Mouse (Mus musculus) liver, embryonic 11.5 days (tissue): Measurements from ENCODE around the gene Npepps. TPM values are rescaled to one million over a fixed set of nuclear protein-coding genes. Genes with fewer than 3 reads are reported as not detected.

Experiments used
- ATAC-seq: fragments of 200-750 bp; cut with Nextera tagmentation; replicated peaks from 2 replicates; pipeline ENCODE4 v1.8.0; 2017; ENCODE audit warnings: moderate number of reproducible peaks, mild to moderate bottlenecking, moderate TSS enrichment, moderate library complexity; ENCODE audit not compliant: low FRiP score
- DNase-seq: peaks from one replicate; pipeline ENCODE4 v3.0.0-alpha.2; 2017; ENCODE audit warnings: low spot score
- H3K27ac ChIP-seq: fragments of 300-500 bp; sonication (generic); 2 replicates; pipeline ENCODE4 v1.5.1; 2014; ENCODE audit warnings: mild to moderate bottlenecking, low read depth, low read length, control low read depth
- H3K27me3 ChIP-seq: fragments of 300-500 bp; sonication (generic); replicated peaks from 2 replicates; pipeline ENCODE4 v1.6.1; 2014; ENCODE audit warnings: low read length, mixed read lengths; ENCODE audit not compliant: control insufficient read depth, insufficient read depth
- H3K36me3 ChIP-seq: fragments of 300-500 bp; sonication (generic); 2 replicates; pipeline ENCODE4 v1.6.1; 2014; ENCODE audit warnings: mild to moderate bottlenecking, low read length, moderate library complexity, mixed read lengths; ENCODE audit not compliant: control insufficient read depth, insufficient read depth
- H3K4me1 ChIP-seq: fragments of 300-500 bp; sonication (generic); replicated peaks from 2 replicates; pipeline ENCODE4 v1.6.1; 2014; ENCODE audit warnings: low read length, mixed read lengths; ENCODE audit not compliant: control insufficient read depth, insufficient read depth
- H3K4me2 ChIP-seq: fragments of 300-500 bp; sonication (generic); 2 replicates; pipeline ENCODE4 v1.6.1; 2014; ENCODE audit warnings: mild to moderate bottlenecking, control low read depth, moderate library complexity
- H3K4me3 ChIP-seq: fragments of 300-500 bp; sonication (generic); 2 replicates; pipeline ENCODE4 v1.5.1; 2014; ENCODE audit warnings: low read depth, low read length, control low read depth
- H3K9ac ChIP-seq: fragments of 300-500 bp; sonication (generic); 2 replicates; pipeline ENCODE4 v1.6.1; 2014; ENCODE audit warnings: low read depth, low read length, control low read depth
- H3K9me3 ChIP-seq: fragments of 300-500 bp; sonication (generic); 2 replicates; pipeline ENCODE4 v1.6.1; 2016; ENCODE audit warnings: low read length, inconsistent platforms, mixed read lengths; ENCODE audit not compliant: control insufficient read depth
- WGBS: fragments of 180-500 bp; shearing (Covaris S2); extraction: QIAGEN DNeasy Blood & Tissue Kit; methylation state at CpG from one replicate; pipeline ENCODE4 v1.1.7; 2014; 5-methylcytosine and 5-hydroxymethylcytosine counted together
- polyA plus RNA-seq: library from polyadenylated mRNA; unstranded; fragments of >200 nt; fragmentation: Nextera tagmentation; extraction: Ambion mirVana; gene quantifications from 2 replicates; pipeline ENCODE4 v1.2.1, GENCODE M21; 2014

Npepps gene
- polyA plus RNA-seq, 1 experiment from 2014 or later, result 60.2 TPM

DNA sequence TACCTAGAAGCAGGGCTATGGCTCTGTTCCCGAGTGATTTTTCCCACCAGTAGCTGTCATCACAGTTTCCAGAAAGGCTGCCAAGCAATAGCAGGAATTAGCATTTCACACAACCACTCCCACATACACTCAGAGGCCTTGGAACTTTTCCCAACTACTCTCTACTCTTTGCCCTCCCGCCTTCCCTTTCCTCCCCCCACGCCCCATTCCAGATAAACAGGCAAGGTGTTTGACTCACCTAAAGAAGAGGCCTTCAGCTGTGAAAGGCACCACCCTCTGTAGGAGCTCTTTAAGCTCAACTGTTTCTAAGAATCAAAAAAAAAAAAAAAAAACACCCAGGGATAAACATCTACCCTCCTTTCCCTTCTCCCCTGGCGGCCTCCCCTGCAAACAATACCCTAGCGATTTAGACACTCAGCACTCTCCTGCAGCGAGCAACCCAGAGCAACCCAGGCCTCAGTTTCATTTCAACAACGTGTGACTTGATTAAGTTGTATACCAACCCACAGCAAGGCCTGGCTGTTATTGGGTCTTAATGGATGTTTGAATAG is 21.9 kb upstream of the Npepps start:
- 52% methylated on average over 7 of the region's 7 CpGs for WGBS
- Histone ChIP-seq H3K9me3 (no peaks in the 10 kb centered on the region), H3K4me1 (no peaks in the 10 kb centered on the region), H3K36me3 (no peaks in the 10 kb centered on the region), H3K9ac (no peak overlapping the region), H3K27ac (no peak overlapping the region), H3K27me3 (no peaks in the 10 kb centered on the region), H3K4me2 (no peak overlapping the region), H3K4me3 (no peak overlapping the region)
- DNase-seq, result no peak
- ATAC-seq, result no peak

DNA sequence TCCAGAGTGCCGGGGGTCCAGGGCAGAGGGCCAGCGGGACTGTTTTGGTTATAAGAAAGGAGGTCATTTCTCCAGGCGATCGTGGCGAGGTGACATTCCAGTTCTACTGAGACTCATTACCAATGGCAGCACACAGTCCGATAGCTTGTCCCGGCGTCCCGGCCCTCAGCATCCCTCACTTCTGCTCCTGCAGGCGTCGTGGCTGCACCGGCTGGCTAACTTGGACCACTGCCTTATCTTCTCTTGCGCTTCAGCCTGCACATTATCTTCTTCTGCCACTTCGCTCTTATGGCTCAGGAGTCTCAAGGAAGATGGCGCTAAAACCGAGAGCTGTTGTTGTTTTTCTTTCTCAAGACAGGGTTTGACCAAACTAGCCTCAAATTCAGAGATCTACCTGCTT is 21.0 kb upstream of the Npepps start:
- 79% methylated on average over 16 of the region's 16 CpGs for WGBS
- no peak overlapping the region for H3K4me3 ChIP-seq
- H3K27ac ChIP-seq, result no peak overlapping the region

DNA sequence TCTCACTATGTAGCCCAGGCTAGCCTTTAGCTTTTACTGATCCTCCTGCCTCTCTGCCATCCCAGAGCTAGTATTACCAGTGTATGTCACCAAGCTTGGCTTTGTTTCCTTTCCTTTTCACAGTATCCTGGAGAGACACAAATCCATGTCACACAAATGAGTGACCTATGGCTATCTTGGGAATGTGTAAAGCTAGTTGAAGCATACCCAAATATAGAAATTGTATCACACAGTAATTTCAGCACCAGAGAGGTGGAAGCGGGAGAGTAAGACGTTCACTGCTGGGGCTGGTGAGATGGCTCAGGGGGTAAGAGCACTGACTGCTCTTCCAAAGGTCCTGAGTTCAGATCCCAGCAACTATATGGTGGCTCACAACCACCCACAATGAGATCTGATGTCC is 19.5 kb upstream of the Npepps start:
- 91% methylated on average over 2 of the region's 2 CpGs for WGBS
- ATAC-seq (no peak), DNase-seq (no peak)
- Histone ChIP-seq H3K4me2 (no peak overlapping the region), H3K36me3 (no peaks in the 10 kb centered on the region), H3K4me1 (no peaks in the 10 kb centered on the region), H3K4me3 (no peak overlapping the region), H3K9me3 (no peaks in the 10 kb centered on the region), H3K9ac (no peak overlapping the region), H3K27me3 (no peaks in the 10 kb centered on the region), H3K27ac (no peak overlapping the region)

More for the DNA sequence above, 21.0 kb upstream of the Npepps start:
- Histone ChIP-seq H3K9ac (no peak overlapping the region), H3K36me3 (no peaks in the 10 kb centered on the region), H3K4me1 (no peaks in the 10 kb centered on the region), H3K27me3 (no peaks in the 10 kb centered on the region), H3K4me2 (no peak overlapping the region), H3K9me3 (no peaks in the 10 kb centered on the region)
- DNase-seq, result no peak
- no peak for ATAC-seq

DNA sequence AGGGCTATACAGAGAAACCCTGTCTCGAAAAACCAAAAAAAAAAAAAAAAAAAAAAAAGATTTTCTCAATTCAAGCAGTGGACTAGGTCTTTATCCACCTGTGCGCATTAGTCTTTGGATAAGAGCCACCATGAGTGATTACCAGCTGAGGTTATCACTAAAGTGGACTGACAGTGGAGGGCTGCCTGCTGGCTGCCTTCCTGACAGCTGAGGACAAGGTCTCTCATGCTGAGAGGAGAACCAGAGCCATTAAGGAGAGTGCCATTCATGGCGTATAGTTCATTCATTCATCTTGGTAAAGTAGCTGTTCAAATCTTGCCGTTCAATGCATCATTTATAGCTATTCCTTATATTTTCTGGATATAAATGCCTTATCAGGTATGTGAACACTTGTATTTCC is 16.1 kb upstream of the Npepps start:
- Histone ChIP-seq H3K9ac (no peak overlapping the region), H3K27me3 (no peaks in the 10 kb centered on the region), H3K36me3 (no peaks in the 10 kb centered on the region), H3K4me1 (no peaks in the 10 kb centered on the region), H3K4me3 (no peak overlapping the region), H3K9me3 (no peaks in the 10 kb centered on the region), H3K27ac (no peak overlapping the region), H3K4me2 (no peak overlapping the region)
- WGBS, result 78% methylated on average over 3 of the region's 4 CpGs
- DNase-seq (no peak), ATAC-seq (no peak)

DNA sequence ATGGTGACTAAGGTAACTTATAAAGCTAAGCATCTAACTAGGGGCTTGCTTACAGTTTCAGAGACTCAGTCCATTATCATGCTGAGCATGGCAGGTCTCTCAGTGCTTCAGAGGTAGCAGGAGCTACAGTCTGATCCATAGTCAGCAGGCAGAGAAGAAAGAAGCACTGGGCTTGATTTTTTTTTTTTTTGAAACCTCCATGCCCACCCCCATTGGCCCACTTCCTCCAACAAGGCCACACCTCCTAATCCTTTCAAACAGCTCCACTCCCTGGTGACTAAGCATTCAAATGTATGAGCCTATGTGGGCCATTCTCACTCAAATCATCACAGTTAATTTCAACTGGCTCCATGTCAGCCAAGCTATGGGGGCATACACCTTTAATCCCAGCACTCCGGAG is 12.3 kb upstream of the Npepps start:
- no peak overlapping the region for H3K9ac ChIP-seq
- H3K4me3 ChIP-seq, result no peak overlapping the region
- WGBS, result 89% methylated on average over 1 of the region's 1 CpGs
- no peak for ATAC-seq
- no peak overlapping the region for H3K27ac ChIP-seq
- no peak overlapping the region for H3K4me2 ChIP-seq
- no peaks in the 10 kb centered on the region for H3K27me3 ChIP-seq
- H3K4me1 ChIP-seq, result no peaks in the 10 kb centered on the region
- DNase-seq, result no peak
- H3K9me3 ChIP-seq, result no peaks in the 10 kb centered on the region
- H3K36me3 ChIP-seq, result no peaks in the 10 kb centered on the region

DNA sequence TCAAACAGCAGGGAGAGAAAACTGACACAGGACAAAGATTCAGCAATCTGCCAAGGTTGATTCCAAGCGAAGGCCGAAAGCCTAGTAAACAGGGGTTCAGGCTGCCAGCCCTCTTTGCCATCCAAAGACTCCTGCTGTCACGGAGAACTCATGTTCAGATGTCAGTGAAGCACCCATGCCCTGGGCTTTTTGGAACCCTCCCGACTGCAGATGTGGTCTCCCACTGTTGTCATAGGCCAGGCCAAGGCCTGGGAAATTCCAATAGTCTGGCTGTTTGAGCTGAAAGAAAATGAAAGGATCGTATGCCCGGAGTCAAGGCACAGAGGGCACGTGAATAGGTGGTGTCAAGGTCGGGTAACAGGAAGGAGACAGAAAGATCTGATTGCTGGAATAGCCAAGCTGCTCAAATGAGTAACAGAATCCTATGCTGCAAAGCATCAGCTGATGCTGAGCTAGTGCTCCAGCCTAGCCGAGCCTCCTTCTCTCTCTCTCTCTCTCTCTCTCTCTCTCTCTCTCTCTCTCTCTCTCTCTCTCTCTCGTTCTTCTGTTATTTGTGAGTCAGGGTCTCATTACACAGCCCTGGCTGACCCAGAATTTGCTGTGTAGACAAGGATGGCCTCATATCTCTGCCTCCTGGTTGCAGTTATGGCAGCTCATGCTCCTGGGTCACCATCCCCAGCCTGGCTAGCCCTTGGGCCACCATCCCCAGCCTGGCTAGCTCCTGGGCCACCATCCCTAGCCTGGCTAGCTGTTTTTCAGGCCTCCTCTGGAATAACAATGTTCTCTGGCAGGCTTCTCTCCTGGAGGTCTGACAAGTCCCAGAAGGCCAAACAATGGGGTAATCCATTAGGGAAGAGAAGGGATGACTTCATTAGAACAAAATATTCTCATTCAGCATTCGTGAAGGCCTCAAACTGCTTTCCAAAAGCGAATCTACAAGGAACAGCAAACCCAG is 9.1 kb upstream of the Npepps start:
- ATAC-seq, result no peak
- 64% methylated on average over 12 of the region's 12 CpGs for WGBS
- Histone ChIP-seq H3K9me3 (no peaks in the 10 kb centered on the region), H3K36me3 (no peaks in the 10 kb centered on the region), H3K4me3 (no peak overlapping the region), H3K4me2 (no peak overlapping the region), H3K27ac (no peak overlapping the region), H3K4me1 (no peaks in the 10 kb centered on the region), H3K9ac (no peak overlapping the region), H3K27me3 (no peaks in the 10 kb centered on the region)
- no peak for DNase-seq

DNA sequence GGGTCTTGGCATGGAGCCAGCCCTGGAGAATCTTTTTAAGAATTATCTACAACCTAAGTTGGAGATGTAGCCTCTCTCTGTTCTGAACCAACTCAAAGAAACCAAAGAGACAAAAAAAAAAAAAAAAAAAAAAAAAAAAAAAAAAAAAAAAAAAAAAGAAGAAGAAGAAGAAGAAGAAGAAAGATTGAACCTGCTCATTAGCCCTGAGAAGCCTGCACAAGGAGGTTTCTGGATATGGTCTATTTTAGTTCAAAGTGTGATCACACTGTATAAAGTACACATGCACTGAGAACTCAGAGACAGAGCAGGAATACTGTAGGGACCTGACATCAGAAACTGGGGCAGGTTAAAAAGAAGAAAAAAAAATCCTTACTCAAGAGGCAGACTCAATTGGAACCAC is 7.2 kb upstream of the Npepps start:
- H3K4me2 ChIP-seq, result no peak overlapping the region

DNA sequence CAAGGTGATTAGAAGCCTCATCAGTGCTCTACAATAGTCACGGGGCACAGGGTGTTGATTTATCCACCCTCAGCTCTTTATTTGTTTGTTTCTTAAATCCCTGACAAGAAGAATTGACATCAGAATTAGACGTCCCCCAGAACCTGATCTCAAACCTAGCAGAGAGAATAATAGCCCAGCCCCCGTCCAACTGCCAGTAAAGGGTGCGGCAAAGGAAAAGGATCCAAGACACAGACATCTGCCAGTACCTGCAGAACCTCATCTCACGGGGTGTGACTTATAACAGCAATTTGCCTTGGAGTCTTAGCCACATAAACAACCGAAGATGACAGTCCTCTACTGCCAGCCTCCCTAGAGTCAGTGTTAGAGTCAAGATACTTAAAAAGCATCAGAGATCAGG is 6.5 kb upstream of the Npepps start:
- ATAC-seq (no peak), DNase-seq (no peak)
- Histone ChIP-seq H3K27me3 (no peaks in the 10 kb centered on the region), H3K4me2 (no peak overlapping the region), H3K4me3 (no peak overlapping the region), H3K9ac (no peak overlapping the region), H3K4me1 (no peaks in the 10 kb centered on the region), H3K9me3 (no peaks in the 10 kb centered on the region), H3K27ac (no peak overlapping the region), H3K36me3 (no peaks in the 10 kb centered on the region)
- 56% methylated on average over 6 of the region's 6 CpGs for WGBS

More for the DNA sequence above, 7.2 kb upstream of the Npepps start:
- no peaks in the 10 kb centered on the region for H3K36me3 ChIP-seq
- DNase-seq, result no peak
- ATAC-seq, result no peak
- H3K9me3 ChIP-seq, result no peaks in the 10 kb centered on the region
- H3K27me3 ChIP-seq, result no peaks in the 10 kb centered on the region
- no peak overlapping the region for H3K4me3 ChIP-seq
- no peaks in the 10 kb centered on the region for H3K4me1 ChIP-seq
- no peak overlapping the region for H3K27ac ChIP-seq
- no peak overlapping the region for H3K9ac ChIP-seq
